Mouse (Mus musculus): ENCODE measurements around the gene Fth1. TPM values are rescaled to one million over a fixed set of nuclear protein-coding genes. Genes with fewer than 3 reads are reported as not detected.

Gene Fth1
- polyA plus RNA-seq, 1 experiment = 777 TPM

GRCm38 (mm10) chr19:9997204-9998062 is 17.0 kb downstream of the Fth1 start:
- no peak for DNase-seq (ENCODE audit: low read depth)
- TF ChIP-seq CTCF (IDR thresholded peaks at IDR 0.05; ENCODE audit: borderline replicate concordance, extremely low read depth, insufficient read depth, insufficient read length) (no peak), POLR2A (IDR thresholded peaks at IDR 0.05; ENCODE audit: borderline replicate concordance, extremely low read depth, insufficient read depth, insufficient read length, poor library complexity, severe bottlenecking) (no peak)

- no peak for DNase-seq (ENCODE audit: low read depth)
- no peak for TF ChIP-seq CTCF (IDR thresholded peaks at IDR 0.05; ENCODE audit: borderline replicate concordance, extremely low read depth, insufficient read depth, insufficient read length)
- no peak for TF ChIP-seq POLR2A (IDR thresholded peaks at IDR 0.05; ENCODE audit: borderline replicate concordance, extremely low read depth, insufficient read depth, insufficient read length, poor library complexity, severe bottlenecking)
These were observed 17.6 kb downstream of the Fth1 start for GRCm38 (mm10) chr19:9998063-9998416.

- DNase-seq (ENCODE audit: low read depth) = no peak
- no peak for TF ChIP-seq CTCF (IDR thresholded peaks at IDR 0.05; ENCODE audit: borderline replicate concordance, extremely low read depth, insufficient read depth, insufficient read length)
- no peak for TF ChIP-seq POLR2A (IDR thresholded peaks at IDR 0.05; ENCODE audit: borderline replicate concordance, extremely low read depth, insufficient read depth, insufficient read length, poor library complexity, severe bottlenecking)
These were observed 18.5 kb downstream of the Fth1 start for GRCm38 (mm10) chr19:9998736-9999486.

GRCm38 (mm10) chr19:10000330-10000729 is 19.9 kb downstream of the Fth1 start:
- DNase-seq (ENCODE audit: low read depth) = peak; percentile 66
- TF ChIP-seq POLR2A (IDR thresholded peaks at IDR 0.05; ENCODE audit: borderline replicate concordance, extremely low read depth, insufficient read depth, insufficient read length, poor library complexity, severe bottlenecking) = no peak
- TF ChIP-seq CTCF (IDR thresholded peaks at IDR 0.05; ENCODE audit: borderline replicate concordance, extremely low read depth, insufficient read depth, insufficient read length) = peak; percentile 72; the same call in 1 of the 2 replicates

- TF ChIP-seq POLR2A (IDR thresholded peaks at IDR 0.05; ENCODE audit: borderline replicate concordance, extremely low read depth, insufficient read depth, insufficient read length, poor library complexity, severe bottlenecking) (no peak), CTCF (IDR thresholded peaks at IDR 0.05; ENCODE audit: borderline replicate concordance, extremely low read depth, insufficient read depth, insufficient read length) (no peak)
- DNase-seq (ENCODE audit: low read depth) = no peak
These were observed 21.0 kb downstream of the Fth1 start, which contains the start of the genes Best1 and Rab3il1 for GRCm38 (mm10) chr19:10001206-10001969. Gene Best1, minus strand, starts transcription at chr19:10001633. Gene Rab3il1, plus strand, starts transcription at chr19:10001669.

- no peak for DNase-seq (ENCODE audit: low read depth)
- TF ChIP-seq CTCF (IDR thresholded peaks at IDR 0.05; ENCODE audit: borderline replicate concordance, extremely low read depth, insufficient read depth, insufficient read length) (no peak), POLR2A (IDR thresholded peaks at IDR 0.05; ENCODE audit: borderline replicate concordance, extremely low read depth, insufficient read depth, insufficient read length, poor library complexity, severe bottlenecking) (no peak)
These were observed 23.3 kb downstream of the Fth1 start for GRCm38 (mm10) chr19:10003696-10004095.

GRCm38 (mm10) chr19:10011408-10011807 is 31.0 kb downstream of the Fth1 start:
- TF ChIP-seq CTCF (IDR thresholded peaks at IDR 0.05; ENCODE audit: borderline replicate concordance, extremely low read depth, insufficient read depth, insufficient read length) = no peak
- TF ChIP-seq POLR2A (IDR thresholded peaks at IDR 0.05; ENCODE audit: borderline replicate concordance, extremely low read depth, insufficient read depth, insufficient read length, poor library complexity, severe bottlenecking) = no peak
- no peak for DNase-seq (ENCODE audit: low read depth)

GRCm38 (mm10) chr19:10012827-10013278 is 32.5 kb downstream of the Fth1 start:
- DNase-seq (ENCODE audit: low read depth) = no peak
- no peak for TF ChIP-seq CTCF (IDR thresholded peaks at IDR 0.05; ENCODE audit: borderline replicate concordance, extremely low read depth, insufficient read depth, insufficient read length)
- no peak for TF ChIP-seq POLR2A (IDR thresholded peaks at IDR 0.05; ENCODE audit: borderline replicate concordance, extremely low read depth, insufficient read depth, insufficient read length, poor library complexity, severe bottlenecking)

- TF ChIP-seq POLR2A (IDR thresholded peaks at IDR 0.05; ENCODE audit: borderline replicate concordance, extremely low read depth, insufficient read depth, insufficient read length, poor library complexity, severe bottlenecking) (no peak), CTCF (IDR thresholded peaks at IDR 0.05; ENCODE audit: borderline replicate concordance, extremely low read depth, insufficient read depth, insufficient read length) (no peak)
- no peak for DNase-seq (ENCODE audit: low read depth)
These were observed 33.0 kb downstream of the Fth1 start for GRCm38 (mm10) chr19:10013348-10013747.

GRCm38 (mm10) chr19:10013913-10014312 is 33.5 kb downstream of the Fth1 start:
- no peak for DNase-seq (ENCODE audit: low read depth)
- TF ChIP-seq POLR2A (IDR thresholded peaks at IDR 0.05; ENCODE audit: borderline replicate concordance, extremely low read depth, insufficient read depth, insufficient read length, poor library complexity, severe bottlenecking) (no peak), CTCF (IDR thresholded peaks at IDR 0.05; ENCODE audit: borderline replicate concordance, extremely low read depth, insufficient read depth, insufficient read length) (no peak)

- TF ChIP-seq POLR2A (IDR thresholded peaks at IDR 0.05; ENCODE audit: borderline replicate concordance, extremely low read depth, insufficient read depth, insufficient read length, poor library complexity, severe bottlenecking) = no peak
- TF ChIP-seq CTCF (IDR thresholded peaks at IDR 0.05; ENCODE audit: borderline replicate concordance, extremely low read depth, insufficient read depth, insufficient read length) = no peak
- DNase-seq (ENCODE audit: low read depth) = no peak
These were observed 34.4 kb downstream of the Fth1 start for GRCm38 (mm10) chr19:10014824-10015223.
